Mouse (Mus musculus) kidney, adult 2 months (tissue): Measurements from ENCODE around the gene Gcg. TPM values are rescaled to one million over a fixed set of nuclear protein-coding genes. Genes with fewer than 3 reads are reported as not detected.

Experiments used
- DNase-seq: peaks from one replicate; pipeline ENCODE4 v3.0.0; 2021
- H3K27ac ChIP-seq: fragments of 200-500 bp; 2 replicates; pipeline ENCODE4 v1.5.1; 2012; ENCODE audit warnings: low read depth, low read length, control low read depth, inconsistent platforms; ENCODE audit not compliant: insufficient read depth
- H3K27me3 ChIP-seq: fragments of 200-500 bp; replicated peaks from 2 replicates; pipeline ENCODE4 v1.6.1; 2012; ENCODE audit warnings: mild to moderate bottlenecking, moderate library complexity, low read length, inconsistent platforms; ENCODE audit not compliant: control insufficient read depth, insufficient read depth
- H3K36me3 ChIP-seq: fragments of 200-500 bp; 2 replicates; pipeline ENCODE4 v1.6.1; 2012; ENCODE audit warnings: mild to moderate bottlenecking, moderate library complexity, low read length, inconsistent platforms; ENCODE audit not compliant: control insufficient read depth, insufficient read depth
- H3K4me1 ChIP-seq: fragments of 200-500 bp; 2 replicates; pipeline ENCODE4 v1.6.1; 2011; ENCODE audit warnings: low read length; ENCODE audit not compliant: control insufficient read depth, insufficient read depth
- H3K4me3 ChIP-seq: fragments of 200-500 bp; 2 replicates; pipeline ENCODE4 v1.5.1; 2011; ENCODE audit warnings: mild to moderate bottlenecking, low read depth, low read length, control low read depth; ENCODE audit not compliant: insufficient read depth
- CTCF ChIP-seq: fragments of 200-500 bp; conservative IDR thresholded peaks from 2 replicates; pipeline ENCODE4 v1.5.1; 2011; ENCODE audit warnings: low read depth, mild to moderate bottlenecking, control low read depth, low read length, moderate library complexity, mixed read lengths; ENCODE audit not compliant: insufficient read depth, insufficient read length
- POLR2A ChIP-seq: fragments of 200-500 bp; IDR thresholded peaks from one replicate; pipeline ENCODE4 v1.6.1; 2011; ENCODE audit warnings: low read depth, low read length, control low read depth
- WGBS: fragments of 180-500 bp; shearing (Covaris S2); methylation state at CpG from one replicate; pipeline ENCODE4 v1.1.7; 2018; 5-methylcytosine and 5-hydroxymethylcytosine counted together
- polyA plus RNA-seq: library from polyadenylated mRNA; depleted of rRNA; stranded (reverse); fragments of >200 nt; gene quantifications from 2 replicates; pipeline ENCODE4 v1.2.3, GENCODE M21; 2012

Gcg gene
- polyA plus RNA-seq, 1 experiment, result not detected

GRCm38 (mm10) chr2:62489832-62490231 is 6.4 kb upstream of the Gcg start:
- Histone ChIP-seq H3K4me3 (no peak overlapping the region), H3K27me3 (no peaks in the 10 kb centered on the region), H3K27ac (no peak overlapping the region), H3K4me1 (no peaks in the 10 kb centered on the region), H3K36me3 (no peaks in the 10 kb centered on the region)
- 86% methylated on average over 6 of the region's 6 CpGs for WGBS
- TF ChIP-seq POLR2A (no peak), CTCF (no peak)
- no peak for DNase-seq

GRCm38 (mm10) chr2:62484906-62485305 is 1.5 kb upstream of the Gcg start:
- no peak overlapping the region for H3K4me3 ChIP-seq
- TF ChIP-seq CTCF (peak; percentile 44), POLR2A (no peak)
- no peaks in the 10 kb centered on the region for H3K27me3 ChIP-seq
- no peaks in the 10 kb centered on the region for H3K4me1 ChIP-seq
- WGBS, result 79% methylated on average over 3 of the region's 3 CpGs
- H3K36me3 ChIP-seq, result no peaks in the 10 kb centered on the region
- H3K27ac ChIP-seq, result no peak overlapping the region
- peak; percentile 9 for DNase-seq

GRCm38 (mm10) chr2:62480285-62481198 is 2.9 kb downstream of the Gcg start:
- Histone ChIP-seq H3K36me3 (no peaks in the 10 kb centered on the region), H3K4me1 (no peaks in the 10 kb centered on the region)
- WGBS, result 75% methylated on average over 9 of the region's 9 CpGs

GRCm38 (mm10) chr2:62469551-62469950 is 13.9 kb downstream of the Gcg start:
- no peak overlapping the region for H3K4me3 ChIP-seq
- no peak overlapping the region for H3K27ac ChIP-seq
- H3K4me1 ChIP-seq, result no peaks in the 10 kb centered on the region
- WGBS, result 59% methylated on average over 9 of the region's 9 CpGs
- DNase-seq, result peak; percentile 30
- TF ChIP-seq CTCF, result no peak
- TF ChIP-seq POLR2A, result no peak
- no peaks in the 10 kb centered on the region for H3K27me3 ChIP-seq
- H3K36me3 ChIP-seq, result no peaks in the 10 kb centered on the region

More at GRCm38 (mm10) chr2:62480285-62481198, 2.9 kb downstream of the Gcg start:
- H3K27me3 ChIP-seq, result no peaks in the 10 kb centered on the region
- H3K4me3 ChIP-seq, result no peak overlapping the region
- DNase-seq, result no peak
- no peak overlapping the region for H3K27ac ChIP-seq
- TF ChIP-seq POLR2A, result no peak
- no peak for TF ChIP-seq CTCF

GRCm38 (mm10) chr2:62463287-62463686 is 20.2 kb downstream of the Gcg start:
- H3K36me3 ChIP-seq, result no peaks in the 10 kb centered on the region
- H3K4me1 ChIP-seq, result no peaks in the 10 kb centered on the region
- TF ChIP-seq CTCF (no peak), POLR2A (no peak)
- H3K27ac ChIP-seq, result no peak overlapping the region
- H3K27me3 ChIP-seq, result no peaks in the 10 kb centered on the region
- 86% methylated on average over 2 of the region's 2 CpGs for WGBS
- DNase-seq, result no peak
- no peak overlapping the region for H3K4me3 ChIP-seq

- WGBS, result 69% methylated on average over 2 of the region's 2 CpGs
Measured at GRCm38 (mm10) chr2:62462174-62462573, 21.3 kb downstream of the Gcg start.

GRCm38 (mm10) chr2:62460815-62461450 is 22.5 kb downstream of the Gcg start:
- no peak for TF ChIP-seq CTCF
- TF ChIP-seq POLR2A, result no peak
- Histone ChIP-seq H3K4me3 (no peak overlapping the region), H3K4me1 (no peaks in the 10 kb centered on the region), H3K27ac (no peak overlapping the region), H3K27me3 (no peaks in the 10 kb centered on the region), H3K36me3 (no peaks in the 10 kb centered on the region)
- DNase-seq, result no peak
- WGBS, result 59% methylated on average over 12 of the region's 12 CpGs

More at GRCm38 (mm10) chr2:62462174-62462573, 21.3 kb downstream of the Gcg start:
- no peak overlapping the region for H3K27ac ChIP-seq
- H3K4me3 ChIP-seq, result no peak overlapping the region
- TF ChIP-seq POLR2A (no peak), CTCF (no peak)
- no peaks in the 10 kb centered on the region for H3K36me3 ChIP-seq
- no peaks in the 10 kb centered on the region for H3K4me1 ChIP-seq
- H3K27me3 ChIP-seq, result no peaks in the 10 kb centered on the region
- no peak for DNase-seq
